Mouse (Mus musculus): Measurements from ENCODE around the gene Adgrd1.

DNA sequence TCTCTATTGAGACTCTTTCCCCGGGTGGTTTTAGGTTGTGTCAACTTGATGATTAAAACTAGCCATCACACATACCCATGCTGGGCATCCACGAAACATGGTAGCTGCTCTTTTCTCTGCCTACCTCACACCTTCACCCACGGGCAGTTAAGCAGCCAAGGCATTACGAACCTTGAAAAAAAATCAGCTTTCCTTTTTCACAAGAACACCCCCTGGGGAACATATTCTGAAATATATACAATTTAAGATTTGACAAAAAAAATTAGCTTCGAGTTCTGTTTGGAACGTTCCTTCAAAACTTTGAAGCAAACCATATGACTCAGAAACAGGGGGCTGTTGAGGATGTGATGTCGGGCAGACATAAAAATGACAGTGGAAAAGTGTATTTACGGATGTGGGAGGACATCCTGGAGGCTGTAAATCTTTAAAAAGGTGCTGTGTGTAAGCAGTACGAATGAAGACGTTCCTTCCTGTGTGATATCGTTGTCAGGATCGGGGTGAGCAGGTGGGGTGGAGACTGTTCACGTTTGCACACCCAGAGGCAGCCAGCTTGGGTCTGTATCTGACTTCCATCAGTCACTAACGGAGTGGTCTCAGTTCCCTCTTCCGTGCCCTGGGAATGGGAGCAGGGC is 25.2 kb downstream of the Adgrd1 start:
- no peak for TF ChIP-seq CTCF (IDR thresholded peaks at IDR 0.05; ENCODE audit: borderline replicate concordance, control insufficient read depth, extremely low read depth, insufficient read depth, low read length, poor library complexity)
- TF ChIP-seq POLR2A (IDR thresholded peaks at IDR 0.05; ENCODE audit: control insufficient read depth, extremely low read depth, insufficient read depth, low read length, poor library complexity): no peak
